Mouse (Mus musculus) gastrocnemius, postnatal 10 days (tissue): ENCODE measurements around the gene Elp4. TPM values are rescaled to one million over a fixed set of nuclear protein-coding genes. Genes with fewer than 3 reads are reported as not detected.

Experiments
- total RNA-seq, 2 experiments: library from RNA; stranded (reverse); gene quantifications; 2 replicates each; pipeline ENCODE4 v1.2.3; 2021

The Elp4 gene
- total RNA-seq, 2 experiments from 2014 or later: 12.5 to 14.1 TPM

Other genes starting within 250 kb of the Elp4 start
- not detected for gene Pax6, start 235.7 kb downstream of the Elp4 start, total RNA-seq
- 10 to 100 TPM; 47.6 to 48.1 TPM for gene Immp1l, start 74 bp upstream of the Elp4 start, total RNA-seq
- 10 to 100 TPM; 10.4 to 12.1 TPM for gene Dnajc24, start 99.0 kb upstream of the Elp4 start, total RNA-seq